Mouse (Mus musculus) embryonic fibroblast, embryonic 13.5 days (primary cell): ENCODE results near the gene Arhgef11. TPM values are rescaled to one million over a fixed set of nuclear protein-coding genes. Genes with fewer than 3 reads are reported as not detected.

ENCODE experiments used
- H3K27ac ChIP-seq: 2 replicates; pipeline ENCODE4 v1.5.1; 2012; ENCODE audit warnings: low read length, control low read depth, inconsistent platforms; ENCODE audit not compliant: insufficient read depth
- H3K4me1 ChIP-seq: 2 replicates; pipeline ENCODE4 v1.6.1; 2011; ENCODE audit warnings: low read length; ENCODE audit not compliant: control insufficient read depth, insufficient read depth
- H3K4me3 ChIP-seq: 2 replicates; pipeline ENCODE4 v1.5.1; 2011; ENCODE audit warnings: mild to moderate bottlenecking, control low read depth, low read length; ENCODE audit not compliant: insufficient read depth
- CTCF ChIP-seq: IDR thresholded peaks from 2 replicates; pipeline ENCODE4 v1.5.1; 2011; ENCODE audit warnings: mild to moderate bottlenecking, control low read depth, low read length, moderate library complexity, borderline replicate concordance; ENCODE audit not compliant: insufficient read depth
- POLR2A ChIP-seq: IDR thresholded peaks from 2 replicates; pipeline ENCODE4 v1.6.1; 2011; ENCODE audit warnings: low read depth, mild to moderate bottlenecking, control low read depth, low read length, moderate library complexity
- polyA plus RNA-seq: library from polyadenylated mRNA; stranded (reverse); fragments of >200 nt; gene quantifications from 2 replicates; pipeline ENCODE4 v1.2.4, GENCODE M21; 2011; ENCODE audit warnings: low read depth; ENCODE audit not compliant: missing spikeins, insufficient read length

Gene Arhgef11
- polyA plus RNA-seq, 1 experiment = 27.0 TPM

- Histone ChIP-seq H3K4me1 (peaks cover 11% of the 10 kb centered on the region), H3K4me3 (peak overlapping the region; percentile 76), H3K27ac (no peak overlapping the region)
- TF ChIP-seq POLR2A = no peak
- TF ChIP-seq CTCF = no peak
These were observed 1.8 kb downstream of the Arhgef11 start for GRCm38 (mm10) chr3:87618981-87619710.

GRCm38 (mm10) chr3:87620218-87620891 is 3.0 kb downstream of the Arhgef11 start:
- Histone ChIP-seq H3K4me3 (peak overlapping the region; percentile 43), H3K4me1 (peaks cover 11% of the 10 kb centered on the region), H3K27ac (no peak overlapping the region)
- no peak for TF ChIP-seq CTCF
- TF ChIP-seq POLR2A = no peak

DNA sequence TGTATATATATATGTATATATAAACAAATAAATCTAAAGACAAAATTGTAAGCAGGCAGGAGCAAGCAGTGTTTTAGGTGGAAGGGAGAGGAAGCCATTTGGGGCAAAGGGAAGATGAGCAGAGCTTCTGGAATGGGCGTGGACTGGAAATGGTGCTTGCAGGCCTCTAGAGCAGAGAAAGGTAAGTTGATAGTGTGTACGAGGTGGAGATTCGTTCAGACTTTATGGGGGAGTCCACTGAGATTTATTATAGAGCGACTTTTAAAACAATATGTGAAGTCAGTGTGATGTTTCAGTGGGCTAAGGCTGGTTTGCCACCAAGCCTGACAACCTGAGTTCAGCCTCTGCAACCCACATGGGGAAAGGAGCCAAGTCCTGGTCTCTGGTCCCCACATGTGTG is 7.5 kb downstream of the Arhgef11 start:
- no peak overlapping the region for H3K4me3 ChIP-seq
- peaks cover 9% of the 10 kb centered on the region for H3K4me1 ChIP-seq
- no peak overlapping the region for H3K27ac ChIP-seq
- TF ChIP-seq CTCF = no peak
- TF ChIP-seq POLR2A = no peak

DNA sequence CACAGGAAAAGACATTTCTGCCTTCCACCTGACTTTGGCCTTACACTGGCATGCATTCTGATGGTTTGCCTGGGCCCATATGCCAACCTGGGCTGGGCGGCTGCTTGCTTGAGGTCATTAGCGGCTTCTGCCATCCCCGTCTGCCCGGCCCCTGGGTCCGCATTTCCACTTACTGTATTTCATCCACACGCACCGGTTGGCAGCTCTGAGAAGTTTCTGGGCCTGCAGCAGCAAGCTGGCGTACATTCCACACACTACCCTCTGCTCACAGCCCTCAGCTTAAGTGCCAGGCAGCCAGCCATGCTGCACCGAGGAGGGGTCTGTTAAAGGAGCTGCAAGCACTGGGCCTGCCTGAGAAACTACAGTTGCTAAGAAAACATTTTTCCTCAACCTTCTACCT is 13.5 kb downstream of the Arhgef11 start:
- Histone ChIP-seq H3K4me3 (no peak overlapping the region), H3K27ac (no peak overlapping the region), H3K4me1 (peaks cover 3% of the 10 kb centered on the region; the same call in 1 of the 2 replicates)
- no peak for TF ChIP-seq CTCF
- TF ChIP-seq POLR2A = no peak

GRCm38 (mm10) chr3:87631408-87631807 is 14.0 kb downstream of the Arhgef11 start:
- TF ChIP-seq POLR2A = no peak
- no peak for TF ChIP-seq CTCF
- Histone ChIP-seq H3K4me1 (peaks cover 3% of the 10 kb centered on the region; the same call in 1 of the 2 replicates), H3K4me3 (no peak overlapping the region), H3K27ac (no peak overlapping the region)

DNA sequence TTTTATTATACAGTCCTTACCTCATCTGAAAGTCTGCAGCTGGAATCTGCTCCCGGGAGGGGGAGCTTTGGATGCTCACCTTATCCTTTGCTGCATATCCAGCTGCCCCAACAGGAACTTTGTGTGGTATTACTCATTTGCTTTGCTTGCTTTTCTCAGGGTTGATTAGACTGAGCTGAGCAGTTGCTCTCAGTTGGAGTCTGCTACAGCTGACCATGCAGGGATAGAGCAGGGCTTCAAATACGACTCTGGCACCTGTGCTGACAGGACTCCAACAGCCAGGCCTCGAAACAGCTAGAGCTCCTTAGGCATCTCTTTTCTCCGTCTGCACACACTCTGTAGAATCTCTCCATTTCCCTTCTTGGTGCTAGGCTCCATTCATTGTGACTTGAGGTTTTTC is 18.2 kb downstream of the Arhgef11 start:
- H3K27ac ChIP-seq = no peak overlapping the region
- no peak overlapping the region for H3K4me3 ChIP-seq
- peaks cover 3% of the 10 kb centered on the region; the same call in 1 of the 2 replicates for H3K4me1 ChIP-seq
- TF ChIP-seq POLR2A = no peak
- no peak for TF ChIP-seq CTCF

GRCm38 (mm10) chr3:87643453-87643852 is 26.1 kb downstream of the Arhgef11 start:
- Histone ChIP-seq H3K4me3 (no peak overlapping the region), H3K27ac (no peak overlapping the region), H3K4me1 (no peaks in the 10 kb centered on the region)
- no peak for TF ChIP-seq POLR2A
- no peak for TF ChIP-seq CTCF

GRCm38 (mm10) chr3:87646174-87646573 is 28.8 kb downstream of the Arhgef11 start:
- Histone ChIP-seq H3K4me3 (no peak overlapping the region), H3K4me1 (no peaks in the 10 kb centered on the region), H3K27ac (no peak overlapping the region)
- TF ChIP-seq CTCF = no peak
- TF ChIP-seq POLR2A = no peak

DNA sequence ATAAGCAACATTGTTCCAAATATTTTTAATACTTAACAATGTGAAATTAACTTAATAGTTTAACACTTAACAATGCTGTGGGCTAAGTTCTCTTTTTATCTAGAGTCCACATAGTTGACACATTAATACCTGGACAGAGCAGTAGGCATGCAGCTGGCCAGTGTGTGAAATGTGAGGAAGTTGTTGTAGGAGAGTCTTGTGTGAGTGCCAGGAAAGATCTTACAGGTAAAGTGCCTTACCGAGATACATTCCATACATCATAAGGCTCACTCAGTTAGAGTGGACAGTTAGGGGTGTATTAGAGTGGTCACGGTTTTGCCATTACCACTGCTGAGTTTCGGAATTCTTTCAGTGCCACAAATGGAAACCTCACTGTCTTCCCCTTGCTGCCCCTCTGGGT is 31.7 kb downstream of the Arhgef11 start:
- TF ChIP-seq CTCF (no peak), POLR2A (no peak)
- no peak overlapping the region for H3K4me3 ChIP-seq
- no peaks in the 10 kb centered on the region for H3K4me1 ChIP-seq
- H3K27ac ChIP-seq = no peak overlapping the region

DNA sequence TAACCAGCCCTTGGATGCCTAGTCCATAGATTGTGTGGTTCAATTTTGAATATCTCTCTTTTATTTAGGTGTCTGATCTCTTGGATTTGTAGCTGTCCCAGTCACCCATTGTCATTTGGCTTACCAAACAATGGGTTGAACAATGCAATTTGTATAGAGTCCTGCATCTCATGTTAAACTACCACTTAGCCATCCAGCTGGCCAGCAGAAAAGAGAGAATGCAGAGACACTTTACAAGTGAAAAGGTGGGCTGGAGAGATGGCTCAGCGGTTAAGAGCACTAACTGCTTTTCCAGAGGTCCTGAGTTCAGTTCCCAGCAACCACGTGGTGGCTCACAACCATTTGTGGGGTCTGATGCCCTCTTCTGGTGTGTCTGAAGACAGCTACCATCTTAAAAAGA is 41.0 kb downstream of the Arhgef11 start:
- no peak for TF ChIP-seq CTCF
- no peak for TF ChIP-seq POLR2A
- no peak overlapping the region for H3K4me3 ChIP-seq

More for the DNA sequence above, 41.0 kb downstream of the Arhgef11 start:
- H3K27ac ChIP-seq = no peak overlapping the region
- H3K4me1 ChIP-seq = no peaks in the 10 kb centered on the region
